8 mouse cellular contexts compared by ENCODE assay signal in genomic region chr5:3595693-3596398, GRCm38 (mm10). TPM values are rescaled to one million over a fixed set of nuclear protein-coding genes. Genes with fewer than 3 reads are reported as not detected.
A peak's percentile ranks its signal among the peaks of the same experiment; 100 is the strongest.
DNase-seq lines count a peak whose midpoint lies in the region; ATAC-seq lines count a peak whose summit lies in the region.

Pex1 (plus strand) TSS chr5:3596066.

- DNase-seq in adipocyte (ENCODE audit: low spot score) = peak; percentile 96
- DNase-seq in embryo, embryonic 10 days (ENCODE audit: low spot score) = peak; percentile 99
- DNase-seq in gastrocnemius, postnatal 10 days = peak; percentile 90
- peak; percentile 98 for DNase-seq in induced T-regulatory cell, adult 2 months (ENCODE audit: low read depth)
- peak; percentile 93 to 97 for DNase-seq in left cerebral cortex, adult 9 months (ENCODE audit: low spot score in 2 of 2)
- DNase-seq in right cerebral cortex, postnatal 14 days = peak; percentile 93
- DNase-seq in urinary bladder, postnatal 36 days (ENCODE audit: low spot score in 2 of 2) = peak; percentile 88 to 94

- peak; percentile 94 for ATAC-seq in megakaryocyte progenitor cell, adult 5-6 weeks (replicated peaks; ENCODE audit: poor library complexity)

RNA-seq across cellular contexts. Expression of gene Pex1, which starts in this region (rescaled TPM):
- 1 to 10 TPM; 8.1 to 9.6 TPM for total RNA-seq in gastrocnemius, postnatal 10 days (2021)
- 18.6 and 34.9 TPM in 2 replicates for total RNA-seq in megakaryocyte progenitor cell, adult 5-6 weeks (2015)
- 17.3 and 19.4 TPM in 2 replicates for total RNA-seq in megakaryocyte progenitor cell, adult 5-6 weeks (2017)

Comparison
In these comparisons a context has a peak if more than half of its experiments do, and no peak if none do; other contexts are left out.
1. Peak in every context shown above with its lines: DNase-seq and ATAC-seq.